Mouse (Mus musculus) heart, embryonic 12.5 days (tissue): Measurements from ENCODE around the gene Lad1. TPM values are rescaled to one million over a fixed set of nuclear protein-coding genes. Genes with fewer than 3 reads are reported as not detected.

Source experiments
- ATAC-seq: fragments of 200-750 bp; cut with Nextera tagmentation; 2 replicates; pipeline ENCODE4 v1.8.0; 2017; ENCODE audit warnings: moderate TSS enrichment, moderate library complexity; ENCODE audit not compliant: insufficient number of reproducible peaks, low FRiP score
- H3K27ac ChIP-seq: fragments of 300-500 bp; sonication (generic); 2 replicates; pipeline ENCODE4 v1.5.1; 2016; ENCODE audit warnings: mild to moderate bottlenecking, moderate library complexity; ENCODE audit not compliant: poor library complexity, severe bottlenecking
- H3K27me3 ChIP-seq: fragments of 300-500 bp; sonication (generic); replicated peaks from 2 replicates; pipeline ENCODE4 v1.6.1; 2016; ENCODE audit warnings: mild to moderate bottlenecking, moderate library complexity
- H3K36me3 ChIP-seq: fragments of 300-500 bp; sonication (generic); 2 replicates; pipeline ENCODE4 v1.6.1; 2016; ENCODE audit warnings: mild to moderate bottlenecking, moderate library complexity
- H3K4me1 ChIP-seq: fragments of 300-500 bp; sonication (generic); replicated peaks from 2 replicates; pipeline ENCODE4 v1.6.1; 2016; ENCODE audit warnings: mild to moderate bottlenecking
- H3K4me2 ChIP-seq: fragments of 300-500 bp; sonication (generic); 2 replicates; pipeline ENCODE4 v1.6.1; 2016; ENCODE audit warnings: mild to moderate bottlenecking, moderate library complexity
- H3K4me3 ChIP-seq: fragments of 300-500 bp; sonication (generic); 2 replicates; pipeline ENCODE4 v1.5.1; 2016; ENCODE audit warnings: mild to moderate bottlenecking
- H3K9ac ChIP-seq: fragments of 300-500 bp; sonication (generic); 2 replicates; pipeline ENCODE4 v1.6.1; 2016; ENCODE audit warnings: mild to moderate bottlenecking, moderate library complexity
- H3K9me3 ChIP-seq: fragments of 300-500 bp; sonication (generic); replicated peaks from 2 replicates; pipeline ENCODE4 v1.6.1; 2016; ENCODE audit warnings: mild to moderate bottlenecking, moderate library complexity
- WGBS: fragments of 180-500 bp; shearing (Covaris S2); methylation state at CpG from one replicate; pipeline ENCODE4 v1.1.7; 2016; 5-methylcytosine and 5-hydroxymethylcytosine counted together
- polyA plus RNA-seq: library from polyadenylated mRNA; unstranded; fragments of >200 nt; fragmentation: Nextera tagmentation; extraction: Ambion mirVana; gene quantifications from 2 replicates; pipeline ENCODE4 v1.2.1, GENCODE M21; 2016

Lad1 gene
- 3.0 and 3.3 TPM in 2 replicates for polyA plus RNA-seq

DNA sequence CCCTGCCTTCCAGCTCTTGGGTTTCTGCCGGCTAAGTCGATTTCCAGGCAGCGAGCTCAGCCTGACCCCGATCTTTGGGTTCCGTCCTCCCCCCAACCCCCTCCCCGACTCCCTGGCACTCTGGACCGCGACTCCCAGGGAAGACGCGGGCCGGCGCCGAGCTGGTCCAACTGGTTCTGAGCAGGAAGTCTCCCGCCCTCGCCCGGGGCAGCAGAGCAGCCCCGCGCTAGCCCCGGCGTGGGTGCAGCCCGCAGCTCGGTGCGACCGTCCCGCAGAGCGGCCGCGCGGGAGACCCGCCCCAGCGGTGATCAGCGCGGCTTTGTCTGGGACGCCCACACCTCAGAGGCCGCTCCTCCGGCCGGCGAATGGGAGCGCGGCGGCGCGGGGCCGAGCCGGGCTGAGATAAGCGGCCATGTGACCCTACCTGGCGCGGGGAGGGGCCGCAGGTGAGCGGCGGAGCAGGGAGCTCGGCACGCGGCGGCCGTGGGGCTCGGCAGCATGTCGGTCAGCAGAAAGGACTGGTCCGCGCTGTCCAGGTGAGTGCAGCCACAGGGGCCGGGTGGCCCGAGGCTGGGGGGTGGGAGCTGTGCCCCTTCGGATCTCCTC, at the start of gene Lad1:
Gene Lad1, plus strand, starts transcription at position 118 of the 606 bp plus-strand sequence.
- Histone ChIP-seq H3K27ac (no peak within 1 kb of the TSS), H3K4me3 (peak within 1 kb of the TSS; percentile 63), H3K36me3 (no peaks in the 10 kb centered on the region), H3K4me1 (peaks cover 38% of the 10 kb centered on the region), H3K9me3 (no peaks in the 10 kb centered on the region), H3K27me3 (peaks cover 50% of the 10 kb centered on the region), H3K9ac (peak within 1 kb of the TSS; percentile 73), H3K4me2 (peak within 1 kb of the TSS; percentile 99)
- ATAC-seq, result no peak
- under 1% methylated on average over 63 of the region's 63 CpGs for WGBS

DNA sequence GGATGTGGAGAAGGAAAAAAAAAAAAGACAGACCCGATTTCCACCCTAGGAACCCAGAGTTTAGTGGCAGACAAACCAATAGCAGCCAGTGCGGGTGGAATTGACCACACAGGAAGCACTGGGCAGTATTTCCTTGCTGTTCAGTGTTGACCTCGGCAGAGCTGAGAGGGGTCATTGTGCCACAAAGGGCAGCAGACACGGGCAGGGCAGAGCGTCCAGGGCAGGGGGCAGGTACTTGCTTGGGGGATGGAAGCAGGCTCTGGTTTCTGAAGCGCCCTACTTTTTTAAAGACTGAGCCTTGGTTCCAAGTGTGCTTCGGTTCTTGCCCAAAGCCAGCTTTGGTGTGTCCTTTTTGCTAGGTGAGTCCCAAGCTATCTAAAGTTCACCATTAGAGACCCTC, 48.2 kb upstream of the Lad1 start:
- Histone ChIP-seq H3K27me3 (no peaks in the 10 kb centered on the region), H3K27ac (peak overlapping the region; percentile 53), H3K9me3 (no peaks in the 10 kb centered on the region), H3K9ac (0 out of 2 replicates have a peak overlapping the region, but pooled peaks have one; percentile 17), H3K4me1 (peaks cover 58% of the 10 kb centered on the region), H3K4me2 (peak overlapping the region; percentile 15; the same call in 1 of the 2 replicates), H3K36me3 (peaks cover 18% of the 10 kb centered on the region), H3K4me3 (no peak overlapping the region)
- ATAC-seq, result no peak
- WGBS, result 61% methylated on average over 7 of the region's 7 CpGs

DNA sequence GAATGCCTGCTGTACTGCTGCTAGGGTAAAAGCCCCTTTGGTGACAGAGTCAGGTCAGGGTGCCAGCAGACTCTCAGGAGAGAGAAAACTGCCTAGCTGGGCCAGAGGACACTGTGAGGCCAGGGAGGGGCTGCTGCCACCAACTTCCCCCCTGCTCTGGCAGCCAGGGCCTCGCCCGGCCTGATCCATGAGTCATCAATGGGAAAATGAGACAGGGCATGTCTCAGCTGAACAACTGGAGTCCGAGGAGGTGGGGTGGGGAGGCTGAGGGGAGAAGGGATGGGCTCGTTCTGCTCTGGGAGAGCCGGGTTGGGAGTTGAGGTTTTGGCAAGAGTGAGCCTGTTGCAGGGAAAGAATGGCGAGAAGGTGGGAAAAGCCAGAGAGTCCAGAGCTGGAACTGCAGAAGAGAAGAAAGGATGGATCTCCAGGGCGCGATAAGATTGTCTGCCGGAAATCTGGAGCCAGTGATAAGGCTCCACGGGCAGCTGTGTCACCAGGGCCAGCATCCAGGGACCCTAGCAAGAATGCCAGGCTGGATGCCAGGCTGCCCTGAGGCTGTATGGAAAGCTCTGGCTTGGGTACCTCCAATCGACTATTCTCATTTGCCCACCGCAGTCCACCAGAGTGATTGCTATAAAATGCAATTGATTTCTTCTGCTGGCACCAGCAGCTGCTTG, 47.4 kb upstream of the Lad1 start:
- Histone ChIP-seq H3K9me3 (no peaks in the 10 kb centered on the region), H3K9ac (peak overlapping the region; percentile 41; the same call in 1 of the 2 replicates), H3K4me1 (peaks cover 58% of the 10 kb centered on the region), H3K36me3 (peaks cover 18% of the 10 kb centered on the region), H3K4me2 (peak overlapping the region; percentile 15; the same call in 1 of the 2 replicates), H3K4me3 (no peak overlapping the region), H3K27me3 (no peaks in the 10 kb centered on the region), H3K27ac (peak overlapping the region; percentile 53)
- peak; percentile 54 for ATAC-seq
- WGBS, result 29% methylated on average over 12 of the region's 12 CpGs

DNA sequence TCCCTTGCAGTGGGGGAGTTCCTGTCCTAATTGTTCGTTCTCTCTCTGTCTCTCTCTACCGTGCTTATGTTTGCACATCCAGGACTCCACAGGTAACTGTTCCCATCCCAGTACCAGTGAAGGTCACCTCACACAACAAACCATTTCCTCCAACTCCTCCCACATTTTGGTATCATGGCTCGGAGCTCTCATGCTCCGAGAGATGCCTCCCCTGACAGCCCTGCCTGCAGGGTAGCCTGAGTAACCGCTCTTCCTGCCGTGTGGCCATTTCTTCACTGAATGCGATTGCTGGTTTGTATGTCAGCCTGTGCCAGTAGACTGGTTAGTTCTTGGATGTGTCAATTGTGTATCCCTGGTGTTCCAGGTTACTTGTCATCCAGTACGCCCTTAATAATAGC, 46.8 kb upstream of the Lad1 start:
- Histone ChIP-seq H3K27me3 (no peaks in the 10 kb centered on the region), H3K4me3 (no peak overlapping the region), H3K27ac (peak overlapping the region; percentile 53; the same call in 1 of the 2 replicates), H3K9me3 (no peaks in the 10 kb centered on the region), H3K9ac (no peak overlapping the region), H3K4me1 (peaks cover 63% of the 10 kb centered on the region), H3K4me2 (no peak overlapping the region), H3K36me3 (peaks cover 18% of the 10 kb centered on the region)
- no peak for ATAC-seq
- 65% methylated on average over 8 of the region's 8 CpGs for WGBS

DNA sequence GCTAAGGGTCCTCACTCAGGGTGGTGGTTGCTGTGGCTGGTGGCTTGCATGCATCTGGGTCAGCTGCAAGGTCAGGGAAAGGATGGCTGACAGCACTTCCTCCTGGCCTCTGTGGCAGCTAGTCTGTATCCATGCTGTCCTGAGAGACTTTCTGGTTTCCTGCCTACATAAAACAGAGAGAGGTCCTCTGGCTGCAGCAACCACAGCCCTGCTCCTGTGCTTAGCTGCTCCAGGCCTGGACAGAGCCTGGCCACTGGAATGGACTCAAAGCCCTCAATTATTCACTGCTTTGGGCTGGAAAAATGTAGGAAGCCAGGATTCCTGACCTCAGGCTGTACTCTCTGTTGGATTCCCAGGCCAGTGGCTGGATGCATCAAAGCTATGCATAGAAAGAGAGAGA, 41.8 kb upstream of the Lad1 start:
- no peak overlapping the region for H3K4me2 ChIP-seq
- H3K4me3 ChIP-seq, result no peak overlapping the region
- no peak overlapping the region for H3K9ac ChIP-seq
- peak overlapping the region; percentile 3; the same call in 1 of the 2 replicates for H3K27ac ChIP-seq
- peaks cover 43% of the 10 kb centered on the region for H3K4me1 ChIP-seq
- ATAC-seq, result no peak
- H3K27me3 ChIP-seq, result no peaks in the 10 kb centered on the region
- no peaks in the 10 kb centered on the region for H3K36me3 ChIP-seq
- no peaks in the 10 kb centered on the region for H3K9me3 ChIP-seq

DNA sequence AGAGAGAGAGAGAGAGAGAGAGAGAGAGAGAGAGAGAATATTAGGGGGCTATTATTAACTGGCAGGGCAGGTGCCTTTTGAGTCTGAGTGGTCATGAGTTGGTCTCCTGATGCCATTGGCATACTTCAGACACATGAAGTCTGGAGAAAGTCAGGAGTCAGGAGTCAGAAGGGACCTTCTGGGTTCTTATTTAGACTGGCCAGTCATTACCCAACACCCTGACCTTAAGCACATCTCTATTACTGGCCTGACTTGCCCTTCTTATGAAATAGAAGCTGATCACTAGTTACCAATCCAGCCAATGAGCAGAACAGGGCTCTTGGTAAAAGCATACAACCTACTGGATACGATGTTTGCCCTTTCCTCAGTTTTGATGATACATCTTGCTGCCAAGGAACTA, 41.4 kb upstream of the Lad1 start:
- Histone ChIP-seq H3K4me1 (peaks cover 42% of the 10 kb centered on the region), H3K27me3 (no peaks in the 10 kb centered on the region), H3K9ac (no peak overlapping the region), H3K4me3 (no peak overlapping the region), H3K36me3 (no peaks in the 10 kb centered on the region), H3K27ac (peak overlapping the region; percentile 3; the same call in 1 of the 2 replicates), H3K9me3 (no peaks in the 10 kb centered on the region), H3K4me2 (no peak overlapping the region)
- ATAC-seq, result no peak
- 86% methylated on average over 1 of the region's 1 CpGs for WGBS

DNA sequence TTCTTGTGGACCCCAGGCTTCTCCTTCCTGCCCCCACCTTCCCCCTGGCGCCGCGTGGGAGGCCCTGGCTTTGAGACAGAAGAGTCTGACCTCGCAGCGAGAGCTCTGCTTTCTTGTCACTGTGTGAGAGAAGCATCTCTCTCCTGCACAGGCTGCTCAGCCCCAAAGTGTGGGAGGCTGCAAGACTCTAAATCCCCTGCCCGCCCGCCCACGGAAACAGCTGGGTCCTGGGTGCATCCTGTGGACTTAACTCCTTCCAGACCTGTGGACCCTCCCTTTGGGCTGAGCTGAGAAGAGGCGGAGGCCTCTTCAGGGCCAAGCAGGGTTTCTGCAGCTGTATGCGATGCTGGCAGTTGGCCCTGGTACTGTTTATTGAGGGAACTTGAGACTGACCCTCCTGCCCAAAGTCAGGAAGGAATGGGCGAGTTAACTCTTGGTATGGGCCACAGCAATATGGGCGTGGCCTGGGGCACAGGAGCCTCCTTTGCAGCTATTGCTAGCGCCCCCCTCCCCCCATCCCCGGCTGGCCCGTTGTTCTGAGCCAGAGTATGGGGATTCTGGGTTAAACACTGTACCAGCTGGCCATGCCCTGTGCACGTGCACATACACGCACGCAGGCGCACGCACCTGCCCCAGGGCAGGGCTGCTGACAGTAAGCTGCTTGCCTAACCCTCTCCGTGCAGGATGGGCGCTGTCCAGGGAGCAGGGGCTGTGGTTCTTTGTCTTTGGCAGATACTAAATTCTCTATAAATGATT, 39.4 kb upstream of the Lad1 start, which contains the start of gene Tnni1:
Gene Tnni1, plus strand, starts transcription at position 655 of the 756 bp plus-strand sequence.
- H3K36me3 ChIP-seq, result no peaks in the 10 kb centered on the region
- H3K9me3 ChIP-seq, result no peaks in the 10 kb centered on the region
- H3K4me1 ChIP-seq, result peaks cover 42% of the 10 kb centered on the region
- no peaks in the 10 kb centered on the region for H3K27me3 ChIP-seq
- ATAC-seq, result peak; percentile 35
- WGBS, result 31% methylated on average over 22 of the region's 22 CpGs
- H3K27ac ChIP-seq, result peak within 1 kb of the TSS; percentile 31
- H3K4me3 ChIP-seq, result no peak within 1 kb of the TSS
- H3K4me2 ChIP-seq, result peak within 1 kb of the TSS; percentile 19; the same call in 1 of the 2 replicates
- H3K9ac ChIP-seq, result no peak within 1 kb of the TSS

DNA sequence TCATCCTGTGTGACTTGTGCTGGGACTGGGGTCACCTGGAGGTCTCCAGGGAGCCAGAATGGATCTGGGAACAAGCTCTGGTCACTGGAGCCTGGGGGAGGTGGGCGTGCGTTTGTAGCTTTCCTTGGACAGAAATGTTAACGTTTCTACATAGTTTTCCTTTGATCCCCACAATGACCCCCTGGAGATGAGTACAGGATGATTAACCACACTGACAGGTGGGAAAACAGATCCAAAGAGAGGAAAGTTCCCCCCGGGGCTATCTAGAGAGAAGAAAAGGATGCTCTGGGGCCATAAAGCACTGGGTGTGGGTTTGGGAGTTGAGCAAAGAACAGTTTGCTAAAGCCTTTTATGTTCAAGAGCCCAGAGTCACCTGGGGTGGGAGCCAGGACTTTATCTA, 37.7 kb upstream of the Lad1 start:
- H3K9me3 ChIP-seq, result no peaks in the 10 kb centered on the region
- no peaks in the 10 kb centered on the region for H3K27me3 ChIP-seq
- no peak overlapping the region for H3K4me3 ChIP-seq
- ATAC-seq, result no peak
- peaks cover 41% of the 10 kb centered on the region for H3K4me1 ChIP-seq
- no peaks in the 10 kb centered on the region for H3K36me3 ChIP-seq
- H3K27ac ChIP-seq, result no peak overlapping the region
- H3K4me2 ChIP-seq, result no peak overlapping the region
- 57% methylated on average over 4 of the region's 4 CpGs for WGBS
- H3K9ac ChIP-seq, result no peak overlapping the region

DNA sequence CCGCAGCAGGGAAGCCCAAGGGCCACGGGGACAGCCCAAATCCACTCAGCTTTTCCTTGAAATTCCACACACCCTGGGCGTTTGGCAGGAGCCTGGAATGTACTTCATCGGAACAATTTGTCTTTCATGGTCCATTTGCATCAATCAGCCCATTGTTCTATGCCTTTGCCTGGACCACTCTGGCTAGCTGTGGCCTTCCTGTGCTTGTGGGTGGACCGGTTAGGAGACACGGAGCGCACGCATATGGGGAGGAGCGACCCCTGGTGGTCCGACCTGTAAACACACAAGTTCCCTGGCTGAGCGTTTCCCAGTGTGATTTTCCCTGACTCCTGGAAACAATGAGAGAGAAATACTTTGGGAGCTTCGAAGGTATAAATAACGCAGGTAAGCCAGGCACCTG, 37.2 kb upstream of the Lad1 start:
- ATAC-seq, result 0 out of 2 replicates have a peak, but pooled peaks have one; percentile 34
- peak overlapping the region; percentile 28; the same call in 1 of the 2 replicates for H3K9ac ChIP-seq

DNA sequence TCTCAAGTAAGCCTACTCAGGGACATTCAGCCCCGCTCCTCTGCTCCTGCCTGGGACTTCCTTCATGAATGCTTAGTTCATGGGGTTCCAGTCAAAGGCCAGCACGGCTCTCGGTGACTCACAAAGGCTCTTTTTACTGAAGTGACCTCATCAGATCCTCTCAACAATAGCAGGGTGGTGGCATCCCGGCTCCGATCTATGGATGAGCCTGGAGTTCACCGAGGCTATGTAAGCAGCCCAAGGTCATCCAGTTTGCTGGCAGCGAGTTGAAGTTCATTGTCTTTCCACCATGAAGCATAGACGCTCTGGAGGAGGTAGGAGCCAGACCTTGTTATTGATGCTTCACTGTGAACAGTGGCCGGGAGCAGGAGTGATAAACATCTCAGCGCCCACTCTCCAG, 35.6 kb upstream of the Lad1 start:
- H3K27me3 ChIP-seq, result no peaks in the 10 kb centered on the region
- no peak overlapping the region for H3K9ac ChIP-seq
- ATAC-seq, result no peak
- H3K27ac ChIP-seq, result no peak overlapping the region
- H3K4me3 ChIP-seq, result no peak overlapping the region
- no peaks in the 10 kb centered on the region for H3K9me3 ChIP-seq
- peaks cover 23% of the 10 kb centered on the region for H3K4me1 ChIP-seq
- no peak overlapping the region for H3K4me2 ChIP-seq
- H3K36me3 ChIP-seq, result no peaks in the 10 kb centered on the region
- 50% methylated on average over 10 of the region's 10 CpGs for WGBS

More for the DNA sequence above, 37.2 kb upstream of the Lad1 start:
- Histone ChIP-seq H3K4me3 (no peak overlapping the region), H3K9me3 (no peaks in the 10 kb centered on the region), H3K4me1 (peaks cover 36% of the 10 kb centered on the region), H3K36me3 (no peaks in the 10 kb centered on the region), H3K27ac (no peak overlapping the region), H3K27me3 (no peaks in the 10 kb centered on the region), H3K4me2 (no peak overlapping the region)
- WGBS, result 15% methylated on average over 13 of the region's 13 CpGs

DNA sequence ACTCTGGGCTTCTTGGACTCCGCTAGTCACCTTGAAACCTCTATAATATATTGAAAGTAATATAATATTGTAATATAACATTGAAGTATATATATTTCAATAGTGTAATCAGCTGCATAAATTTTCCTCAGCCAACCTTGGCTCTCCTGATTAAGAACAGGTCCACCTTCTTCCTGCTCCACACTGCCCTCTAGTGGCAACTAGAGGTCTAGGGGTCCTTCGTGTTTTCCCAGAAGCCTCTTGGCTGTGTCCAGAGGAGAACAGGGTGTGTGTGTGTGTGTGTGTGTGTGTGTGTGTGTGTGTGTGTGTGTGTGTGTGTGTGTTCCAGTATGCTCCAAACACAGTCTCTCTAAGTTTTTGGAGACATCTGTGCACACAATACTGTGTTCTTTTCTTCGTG, 30.6 kb upstream of the Lad1 start:
- no peak for ATAC-seq
- Histone ChIP-seq H3K27me3 (no peaks in the 10 kb centered on the region), H3K9me3 (no peaks in the 10 kb centered on the region), H3K4me2 (no peak overlapping the region), H3K27ac (no peak overlapping the region), H3K36me3 (no peaks in the 10 kb centered on the region), H3K9ac (no peak overlapping the region), H3K4me1 (peaks cover 38% of the 10 kb centered on the region), H3K4me3 (no peak overlapping the region)
- 45% methylated on average over 3 of the region's 3 CpGs for WGBS
